Mouse (Mus musculus): ENCODE data around the gene Tyk2.

Tyk2 gene

DNA sequence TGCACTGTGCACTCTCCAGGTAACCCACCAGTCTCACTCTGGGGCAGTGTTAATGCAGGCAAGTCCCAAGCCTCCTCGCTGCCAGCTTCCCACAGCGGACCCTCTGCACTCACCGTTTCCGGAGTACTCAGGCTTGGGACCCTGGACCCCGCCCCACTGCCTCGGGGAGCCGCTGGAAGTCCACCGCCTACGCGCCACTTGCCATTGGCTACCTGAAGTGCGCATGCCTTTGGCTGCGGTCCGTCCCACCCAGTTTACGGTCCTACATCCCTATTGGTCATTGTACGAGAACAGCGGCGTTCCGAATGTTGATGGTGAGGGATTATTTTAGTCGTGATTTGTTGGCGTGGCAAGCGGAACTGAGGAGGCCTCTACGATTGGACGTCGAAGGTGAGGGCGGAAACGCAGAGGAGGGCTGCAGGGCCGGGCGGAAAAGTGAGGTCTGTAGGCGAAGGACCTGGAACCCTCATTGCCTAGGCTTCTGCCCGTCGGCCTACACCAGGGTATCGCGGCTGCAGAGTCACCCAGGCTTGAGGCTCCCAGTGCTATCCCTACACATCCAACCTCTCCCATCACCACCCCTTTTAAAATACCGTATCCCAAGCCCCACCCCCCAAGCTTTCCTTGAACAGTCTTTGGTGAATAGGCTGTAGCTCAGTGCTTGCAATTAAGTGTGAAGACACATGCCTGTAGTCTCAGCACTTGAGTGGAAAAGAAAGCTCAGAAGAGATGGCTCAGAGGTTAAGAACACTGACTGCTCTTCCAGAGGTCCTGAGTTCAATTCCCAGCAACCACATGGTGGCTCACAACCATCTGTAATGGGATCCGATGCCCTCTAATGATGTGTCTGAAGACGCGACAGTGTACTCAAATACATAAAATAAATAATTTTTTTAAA, at the start of gene Tyk2:
TSS of gene Tyk2 (minus strand) at position 185 of the 898 bp plus-strand sequence.
- DNase-seq (ENCODE audit: low spot score in 2 of 2): peak; percentile 93 to 94

DNA sequence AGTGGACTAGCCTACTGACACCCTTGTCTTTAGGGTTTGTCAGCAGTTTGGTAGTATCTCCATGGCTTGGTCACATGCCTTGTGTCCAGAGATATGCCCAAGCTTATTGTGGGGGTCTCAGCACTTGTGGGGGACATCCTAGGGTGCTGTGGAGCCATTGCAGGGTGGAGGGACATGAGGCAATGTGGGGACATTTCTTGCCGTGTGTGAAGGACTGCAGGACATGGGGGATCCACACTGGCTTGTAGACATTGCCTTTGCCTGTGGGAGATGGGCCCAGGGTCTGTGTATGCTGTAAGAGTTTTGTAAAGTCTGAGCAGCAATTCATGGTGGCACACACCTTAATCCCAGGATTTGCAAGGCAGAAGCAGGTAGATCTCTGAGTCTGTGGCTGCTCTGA, 49.8 kb upstream of the Tyk2 start:
- no peak for DNase-seq (ENCODE audit: low spot score in 2 of 2)

DNA sequence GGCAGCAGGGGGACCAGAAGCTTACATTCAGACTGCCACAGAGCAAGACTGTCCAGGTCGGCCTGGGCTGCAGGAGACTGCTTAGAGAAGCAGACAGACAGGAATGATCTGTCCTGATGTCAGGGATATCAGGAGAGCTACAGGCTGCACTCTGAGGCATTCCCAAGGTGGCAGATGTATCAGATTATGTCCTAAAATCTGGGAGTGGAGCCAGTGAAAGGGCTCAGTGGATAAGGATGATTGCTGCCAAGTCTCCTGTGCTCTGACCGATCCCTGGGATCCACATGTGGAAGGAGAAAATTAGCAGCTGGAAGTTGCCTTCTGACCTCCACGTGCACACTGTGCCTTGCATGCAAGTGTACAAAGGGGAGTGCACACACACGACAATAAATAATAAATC, 49.4 kb upstream of the Tyk2 start:
- no peak for DNase-seq (ENCODE audit: low spot score in 2 of 2)

DNA sequence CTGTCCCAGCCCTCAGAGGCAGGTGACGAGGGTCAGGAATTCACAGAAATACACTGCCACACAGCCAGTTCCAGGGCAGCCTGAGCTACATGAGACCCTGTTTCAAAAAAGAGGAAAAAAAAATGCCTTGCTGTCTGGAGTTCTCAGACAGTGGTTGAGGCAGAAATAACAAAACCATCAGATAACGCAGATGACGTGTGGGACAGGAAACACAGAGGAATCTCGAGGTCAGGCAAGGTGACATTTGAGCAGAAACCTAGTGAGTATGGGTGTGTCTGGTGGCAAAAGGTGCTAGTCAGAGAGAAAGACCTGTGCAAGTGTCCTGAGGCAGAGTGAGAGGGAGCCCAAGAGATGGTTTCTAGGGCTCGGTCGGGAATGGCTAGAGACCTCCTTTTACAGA, 41.3 kb upstream of the Tyk2 start:
- DNase-seq (ENCODE audit: low spot score in 2 of 2): peak; percentile 46 to 54

DNA sequence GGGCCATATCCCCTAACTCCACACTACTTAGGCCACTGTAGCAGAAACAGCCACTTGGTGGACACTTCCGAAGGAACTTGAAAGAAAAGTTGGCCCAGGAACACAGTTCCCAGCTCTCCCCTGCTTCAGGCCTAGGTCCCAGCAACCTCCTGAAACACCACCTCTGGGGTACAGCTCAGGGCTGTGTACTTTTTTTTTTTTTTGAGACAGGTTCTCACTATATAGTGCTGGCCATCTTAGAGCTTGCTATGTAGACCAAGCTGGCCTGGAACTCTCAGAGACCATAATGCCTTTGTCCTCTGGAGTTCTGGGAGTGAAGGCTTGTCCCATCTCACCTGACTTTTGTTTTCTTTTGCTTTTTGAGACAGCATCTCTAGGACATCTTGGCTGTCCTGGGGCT, 38.1 kb upstream of the Tyk2 start:
- DNase-seq (ENCODE audit: low spot score in 2 of 2): no peak

DNA sequence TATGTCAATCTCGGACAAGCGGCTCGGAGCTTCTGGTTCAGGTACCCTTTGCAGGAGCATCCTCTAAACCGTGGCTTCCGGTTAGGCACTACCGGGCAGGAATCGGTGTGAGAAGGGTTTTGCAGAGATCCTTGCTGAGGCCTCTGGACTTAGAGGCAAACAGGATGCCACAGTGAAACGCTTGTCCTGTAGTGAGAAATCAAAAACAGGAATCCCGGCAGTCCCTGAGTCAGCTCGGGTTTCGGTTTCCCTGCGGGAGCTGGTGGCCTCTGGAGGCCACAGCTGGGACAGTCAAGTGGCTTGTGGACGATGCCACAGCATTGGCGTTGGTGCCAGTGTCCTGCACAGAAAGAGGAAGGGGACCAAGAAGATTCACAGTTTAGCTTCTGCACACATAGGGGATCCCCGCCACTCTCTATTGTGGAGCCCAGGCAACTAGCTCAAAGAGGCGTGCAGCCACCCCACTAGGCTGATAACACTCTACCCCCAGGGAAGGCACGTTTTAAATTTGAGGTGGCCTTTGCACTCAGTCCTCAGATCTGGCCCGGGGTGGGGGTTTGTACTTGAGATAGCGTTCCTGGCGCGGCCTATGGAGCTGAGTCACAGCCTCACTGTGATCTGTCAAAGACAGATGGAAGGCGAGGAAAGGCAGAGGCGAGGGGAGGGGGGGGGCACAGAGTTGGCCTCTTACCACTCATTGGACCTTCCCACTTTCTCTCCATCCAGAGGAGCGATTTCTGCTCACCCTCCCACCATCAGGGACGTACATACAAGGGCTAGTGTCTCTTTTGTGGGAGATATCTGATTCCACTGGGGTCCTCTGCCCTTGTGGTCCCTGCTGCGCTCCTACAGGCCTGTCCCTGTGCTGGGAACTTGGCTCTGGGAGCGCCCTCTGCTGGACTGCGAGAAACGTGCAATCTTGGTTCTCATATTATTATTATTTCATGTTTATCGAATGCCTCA, 37.4 kb upstream of the Tyk2 start:
- DNase-seq (ENCODE audit: low spot score in 2 of 2): peak; percentile 70 to 78

DNA sequence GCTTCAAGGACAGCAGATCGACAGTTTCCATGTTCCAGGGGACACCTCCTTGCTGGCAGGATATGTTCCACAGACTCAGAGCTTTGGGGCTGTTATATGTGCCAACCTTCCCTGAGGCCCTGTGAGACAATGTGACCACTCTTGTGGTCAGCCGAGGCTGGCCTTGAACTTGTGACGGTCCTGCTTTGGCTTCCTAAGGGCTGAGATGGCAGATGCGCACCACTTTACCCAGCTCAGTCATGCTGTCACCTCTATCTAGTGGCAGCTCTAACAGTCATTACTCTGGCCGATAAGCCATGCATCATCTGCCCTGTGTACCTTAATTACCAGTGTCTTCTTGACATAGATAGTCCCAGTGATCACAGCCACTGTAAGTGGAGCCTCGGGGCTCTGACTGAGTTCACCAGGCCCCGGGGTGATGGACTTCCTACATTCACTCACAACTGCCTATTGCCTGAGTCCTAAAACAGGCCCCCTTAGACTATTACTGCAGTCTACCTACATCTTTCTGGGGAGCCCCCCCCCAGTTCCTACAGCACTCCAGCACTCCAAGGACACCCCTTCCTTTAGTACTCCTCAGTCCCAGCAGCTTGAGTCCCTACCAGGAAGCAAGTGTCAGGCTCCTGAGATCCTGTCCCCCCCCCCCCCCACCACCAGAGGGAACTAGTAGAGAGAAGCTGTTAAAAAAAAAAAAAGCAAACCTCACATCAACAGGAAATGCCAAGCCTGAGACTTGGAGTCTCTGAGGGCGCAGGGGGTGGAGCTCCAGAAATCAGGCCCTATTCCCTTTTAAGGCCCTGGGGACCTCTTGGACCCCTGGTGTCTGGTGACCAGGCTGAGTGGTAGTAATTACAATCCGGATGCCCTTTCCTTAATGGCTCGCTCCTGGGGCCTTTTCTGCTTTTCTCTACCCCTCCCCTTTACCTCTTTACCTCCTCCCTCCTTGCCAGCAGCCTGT, 36.4 kb upstream of the Tyk2 start:
- DNase-seq (ENCODE audit: low spot score in 2 of 2): no peak

DNA sequence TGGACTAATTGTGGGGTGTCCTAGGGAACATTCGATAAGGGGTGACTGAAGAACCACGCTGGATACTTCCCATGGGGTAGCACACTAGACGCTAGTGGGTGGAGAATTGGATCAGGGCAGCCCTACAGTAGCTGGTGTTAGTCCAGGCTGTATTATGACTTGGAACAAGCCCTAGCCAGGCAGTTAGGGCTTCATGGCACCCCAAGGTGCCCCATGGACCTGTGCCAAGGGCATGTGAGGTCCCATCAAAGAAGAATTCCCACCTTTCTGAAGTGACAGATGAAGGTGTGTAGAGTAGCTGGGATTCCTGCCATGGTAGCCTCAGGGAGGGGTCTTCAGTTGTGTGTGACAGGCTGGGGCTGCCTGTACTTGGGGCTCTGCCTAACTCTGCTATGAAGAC, 35.5 kb upstream of the Tyk2 start:
- DNase-seq (ENCODE audit: low spot score in 2 of 2): no peak

DNA sequence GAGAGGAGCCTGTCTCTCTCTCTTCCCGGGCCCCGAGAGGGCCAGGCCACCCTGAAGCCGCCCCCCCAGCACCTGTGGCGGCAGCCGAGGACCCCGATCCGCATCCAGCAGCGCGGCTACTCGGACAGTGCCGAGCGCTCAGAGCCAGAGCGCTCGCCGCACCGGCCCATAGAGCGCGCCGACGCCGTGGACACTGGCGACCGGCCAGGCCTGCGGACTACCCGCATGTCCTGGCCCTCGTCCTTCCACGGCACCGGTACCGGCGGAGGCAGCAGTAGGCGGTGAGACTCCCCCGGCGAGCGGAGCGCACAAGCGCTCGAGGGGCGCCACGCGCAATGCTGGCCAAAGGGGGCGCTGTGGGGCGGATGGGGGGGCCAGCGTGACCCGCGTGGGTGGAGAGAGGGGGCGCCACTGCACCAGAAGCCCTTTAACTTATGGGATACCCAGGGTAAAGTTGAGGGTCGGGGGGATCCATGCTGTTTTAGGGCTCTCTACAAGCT, 35.0 kb upstream of the Tyk2 start:
- peak; percentile 60 to 64 for DNase-seq (ENCODE audit: low spot score in 2 of 2)

DNA sequence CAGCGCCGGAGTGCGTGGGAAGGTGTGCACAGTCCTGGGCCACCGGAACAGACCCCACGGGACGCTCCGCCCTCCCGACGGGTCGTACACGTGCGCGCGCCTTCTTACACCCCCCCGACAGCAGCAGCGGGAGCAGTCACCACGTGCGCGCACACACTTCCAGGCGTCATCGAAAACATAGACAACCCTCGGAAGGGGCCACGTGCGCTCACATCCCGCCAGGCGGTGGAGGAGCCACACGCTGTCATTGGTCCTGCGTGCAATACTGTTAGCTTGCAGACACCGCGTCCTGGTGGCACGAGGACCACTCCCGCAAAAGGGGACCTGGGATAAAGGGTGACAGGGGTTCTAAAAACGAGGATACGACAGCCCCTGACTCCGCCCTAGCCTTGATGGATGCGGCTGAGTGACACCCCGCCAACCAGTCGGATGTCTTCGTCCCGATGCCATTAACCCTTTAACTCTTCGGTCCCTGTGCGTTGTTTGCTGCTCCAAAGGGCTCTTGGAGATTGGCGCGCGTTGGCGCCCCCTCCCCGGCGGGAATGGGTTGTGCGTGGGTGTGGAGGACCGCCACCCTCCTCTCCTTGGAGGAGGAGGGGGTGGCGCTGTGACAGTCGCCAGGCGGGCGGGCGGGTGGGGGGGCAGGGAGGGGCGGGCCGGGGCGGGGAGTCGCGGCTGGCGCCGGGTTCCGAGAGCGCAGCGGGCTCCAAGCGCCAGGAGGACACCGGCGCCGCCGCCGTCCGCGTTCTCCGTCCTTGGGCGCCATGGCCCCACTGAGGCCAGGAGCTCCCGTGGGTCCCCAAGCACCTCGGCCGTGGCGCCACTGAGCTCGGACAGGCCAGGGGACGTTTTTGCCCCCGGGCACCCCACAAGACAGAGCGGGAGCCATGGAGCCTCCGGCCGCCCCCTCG, 34.3 kb upstream of the Tyk2 start, which contains the start of gene Pde4a:
TSS of gene Pde4a (plus strand) at position 674 of the 911 bp plus-strand sequence.
- DNase-seq (ENCODE audit: low spot score in 2 of 2): peak; percentile 72 to 79

DNA sequence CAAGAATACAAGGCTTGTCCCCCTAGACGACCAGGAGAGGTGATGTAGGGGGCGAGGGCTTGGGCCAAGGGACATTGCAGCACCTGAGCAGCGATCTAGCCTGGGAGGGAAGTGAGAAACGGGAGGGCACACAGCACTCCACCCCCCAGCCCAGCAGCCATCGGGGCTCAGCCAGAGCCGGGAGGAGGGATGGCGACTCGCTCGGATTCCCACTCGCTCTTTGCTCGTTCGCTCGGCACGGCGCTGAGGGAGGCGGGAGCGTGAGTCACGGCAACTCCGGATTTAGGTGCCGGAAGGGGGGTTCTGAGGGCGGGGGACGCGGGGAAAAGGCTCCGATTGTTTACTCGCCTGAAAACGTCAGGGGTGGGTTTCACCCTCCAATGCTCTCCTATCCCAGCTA, 33.0 kb upstream of the Tyk2 start:
- DNase-seq (ENCODE audit: low spot score in 2 of 2): peak in 1 of 2 experiments; percentile 42

DNA sequence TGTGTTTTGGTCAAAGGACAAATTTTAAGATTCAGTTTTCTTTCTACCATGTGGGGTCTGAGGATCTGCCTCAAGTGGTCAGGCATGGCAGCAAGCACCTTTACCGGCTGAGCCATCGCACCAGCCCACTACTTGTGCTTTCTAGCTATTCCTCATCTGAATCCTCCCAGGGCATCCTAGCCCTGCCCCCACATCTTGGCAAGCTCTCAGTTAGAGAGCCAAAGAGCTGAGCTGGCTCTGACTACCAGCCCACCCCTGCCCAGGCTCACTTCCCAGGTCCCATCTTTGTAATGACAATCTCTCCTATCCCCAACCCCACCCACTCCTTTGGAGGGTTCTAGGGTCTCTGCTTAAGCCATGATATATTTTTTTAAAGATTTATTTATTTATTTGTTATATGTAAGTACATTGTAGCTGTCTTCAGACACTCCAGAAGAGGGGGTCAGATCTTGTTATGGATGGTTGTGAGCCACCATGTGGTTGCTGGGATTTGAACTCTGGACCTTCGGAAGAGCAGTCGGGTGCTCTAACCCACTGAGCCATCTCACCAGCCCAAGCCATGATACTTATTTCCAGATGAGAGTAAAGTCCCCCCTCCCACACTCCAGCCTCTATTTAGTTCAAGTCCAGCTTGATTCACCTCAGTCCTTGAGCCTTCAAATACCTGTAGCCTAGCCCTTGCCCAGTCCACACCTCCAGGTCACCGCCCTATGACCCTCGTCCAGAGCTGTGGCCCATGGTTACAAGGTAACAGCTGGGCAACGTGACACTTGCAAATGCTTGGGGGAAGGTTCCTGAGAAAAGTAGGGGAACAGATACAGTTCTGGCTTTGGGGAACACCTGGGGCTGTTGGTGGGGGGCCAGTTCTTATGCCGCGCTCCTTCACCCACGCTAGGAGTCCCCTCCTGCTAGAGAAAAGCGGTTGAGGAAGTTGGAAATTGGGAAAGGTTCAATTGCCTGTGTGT, 32.3 kb upstream of the Tyk2 start:
- DNase-seq (ENCODE audit: low spot score in 2 of 2): no peak

DNA sequence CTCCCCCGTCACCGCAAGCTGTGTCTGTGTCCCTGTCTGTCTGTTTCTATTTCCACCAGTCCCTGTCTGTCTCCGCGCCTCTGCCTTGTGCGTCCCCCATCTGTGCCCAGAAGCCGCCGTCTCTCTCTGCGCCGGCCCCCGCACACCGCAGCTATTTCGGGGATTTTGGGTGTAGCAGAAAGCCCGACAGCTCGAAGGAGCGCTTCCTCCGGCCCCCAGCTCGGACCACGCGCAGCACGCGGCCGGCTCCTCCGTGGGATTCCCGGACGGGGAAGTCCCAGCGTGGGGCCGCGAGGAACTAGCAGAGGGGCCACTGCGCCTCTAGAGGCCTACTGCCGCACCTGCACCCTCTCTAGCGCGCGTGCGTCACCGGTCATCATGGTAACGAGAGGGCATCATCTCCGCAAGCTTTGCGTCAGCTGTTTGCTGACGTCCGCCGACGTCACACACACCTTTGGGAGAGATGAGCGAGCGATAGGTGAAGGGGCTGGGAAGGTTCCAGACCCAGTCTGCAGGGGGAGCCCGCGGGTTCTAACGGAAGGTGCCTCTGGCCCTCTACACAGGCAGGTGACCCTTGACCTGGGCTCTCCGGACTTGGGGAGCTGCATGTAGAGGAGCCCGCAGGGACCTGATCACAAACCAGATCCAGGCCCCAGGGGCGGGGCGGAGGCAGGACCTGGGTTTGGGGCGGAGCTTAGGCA, 30.3 kb upstream of the Tyk2 start:
- DNase-seq (ENCODE audit: low spot score in 2 of 2): peak; percentile 99 to 100

DNA sequence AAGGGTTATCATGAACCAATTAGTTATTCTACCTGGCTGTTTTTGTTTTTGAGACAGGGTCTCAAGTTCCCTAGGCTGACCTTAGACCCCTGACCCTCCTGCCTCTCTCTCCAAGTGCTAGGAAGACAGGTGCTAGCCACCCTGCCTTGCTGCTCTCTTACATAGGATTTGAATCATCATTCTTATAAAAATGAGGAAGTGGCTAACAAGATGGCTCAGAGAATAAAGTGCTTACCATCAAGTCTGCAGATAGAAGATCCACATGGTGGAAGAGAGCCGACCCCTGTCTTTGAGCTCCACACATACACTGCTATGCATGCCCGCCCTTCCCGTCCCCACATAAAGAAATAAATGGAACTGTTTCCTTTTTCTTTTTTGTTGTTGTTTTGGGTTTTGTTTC, 23.7 kb upstream of the Tyk2 start:
- DNase-seq (ENCODE audit: low spot score in 2 of 2): no peak

DNA sequence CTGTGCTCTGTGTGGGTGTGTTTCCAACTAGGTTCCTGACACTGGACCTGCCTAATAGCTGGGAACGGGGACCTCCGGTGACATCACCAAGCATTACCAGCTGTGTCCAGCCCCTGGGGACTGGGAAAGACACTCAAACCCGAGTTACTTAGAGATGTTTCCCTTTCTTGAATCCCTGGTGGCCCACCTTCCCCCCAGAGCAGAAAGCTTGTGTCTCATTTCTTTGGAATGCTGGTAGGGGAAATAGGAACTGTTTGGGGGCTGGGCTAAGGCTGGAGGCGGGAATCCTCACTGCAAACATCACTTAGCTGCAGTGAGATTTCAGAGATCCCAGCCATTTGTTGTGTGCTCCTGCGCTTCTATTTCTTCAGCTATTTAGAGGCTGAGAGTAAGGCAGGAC, 22.8 kb upstream of the Tyk2 start:
- no peak for DNase-seq (ENCODE audit: low spot score in 2 of 2)

DNA sequence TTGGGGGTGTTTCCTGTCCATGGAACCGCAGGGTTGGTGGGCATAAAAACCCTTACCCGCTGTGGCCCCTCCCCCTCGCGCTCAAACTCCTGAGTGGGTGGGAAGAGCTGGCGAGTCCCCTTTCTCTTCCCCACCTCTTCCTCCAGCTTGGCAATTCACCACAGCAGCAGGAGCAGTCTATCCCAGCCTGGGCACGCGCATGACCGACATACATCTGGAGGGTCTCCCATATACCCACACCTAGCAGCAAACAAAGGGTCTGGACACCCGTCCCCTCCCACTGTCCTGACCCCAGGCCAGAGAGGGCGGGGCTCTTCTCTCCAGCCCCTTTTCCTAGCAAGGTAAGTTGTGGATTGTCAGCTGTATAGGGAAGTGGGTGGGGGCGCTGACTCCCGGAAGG, 22.3 kb upstream of the Tyk2 start:
- DNase-seq (ENCODE audit: low spot score in 2 of 2): no peak

DNA sequence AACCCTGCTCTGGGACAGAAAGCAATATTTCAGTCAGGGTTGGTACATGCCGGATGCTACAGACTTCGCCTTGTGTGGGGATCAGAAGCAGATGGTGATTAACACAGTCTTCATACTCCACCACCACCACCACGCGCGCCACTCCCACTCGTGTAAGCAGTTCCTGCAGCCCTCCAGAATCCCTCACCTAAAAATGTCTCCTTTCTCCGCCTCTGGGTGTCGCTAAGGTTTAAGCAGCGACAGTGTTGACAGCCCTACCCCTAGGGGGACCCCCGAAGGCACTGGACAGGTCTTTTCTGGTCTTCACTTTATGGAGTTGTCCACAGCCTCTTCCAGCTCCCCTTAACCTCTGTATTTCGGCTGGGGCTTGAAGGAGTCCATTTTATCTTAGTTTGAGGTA, 21.7 kb upstream of the Tyk2 start:
- DNase-seq (ENCODE audit: low spot score in 2 of 2): peak; percentile 34 to 60

Measured in natural killer cell, adult 2 months (primary cell).